Comparison of ENCODE assay signal across 15 mouse cellular contexts in the genomic region with DNA sequence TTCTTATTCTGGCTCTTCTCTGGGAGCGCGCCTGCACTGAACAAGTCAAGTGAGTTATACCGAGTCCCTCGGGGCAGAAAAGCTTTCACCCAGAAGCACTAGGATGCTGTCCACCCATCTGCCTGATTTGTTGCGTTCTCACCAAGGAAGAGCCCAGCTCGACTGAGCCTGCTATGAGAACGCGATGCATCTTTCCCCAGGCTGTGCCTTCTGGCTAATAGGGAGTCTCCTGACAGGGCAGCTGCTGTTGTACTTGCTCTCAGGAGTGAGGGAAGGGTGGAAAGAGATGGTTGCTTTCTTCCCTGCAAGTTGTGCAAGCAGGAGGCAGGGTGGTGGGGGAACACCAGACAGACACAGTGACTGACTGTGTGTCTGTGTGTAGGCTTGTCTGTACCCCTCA. TPM values are rescaled to one million over a fixed set of nuclear protein-coding genes. Genes with fewer than 3 reads are reported as not detected.
DNase-seq lines count a peak whose midpoint lies in the region; ATAC-seq lines count a peak whose summit lies in the region.
"Had no signal": no experiment of that assay in that cellular context is flagged by ENCODE, and none has a peak within 500 bp of the region (broad histone marks: within the 10 kb centered on the region; RNA-seq: fewer than 3 reads in every experiment).

No protein-coding gene starts in this region.

- ATAC-seq in lung, embryonic 15.5 days (ENCODE audit: borderline replicate concordance, extremely low read depth, low FRiP score, low TSS enrichment), result no peak
- ATAC-seq in hindbrain, embryonic 13.5 days (ENCODE audit: low FRiP score), result no peak
- ATAC-seq in inflammation-experienced regulatory T-cells, adult 6 months, result no peak

- H3K9me3 ChIP-seq in heart, embryonic 10.5 days, result no peaks in the 10 kb centered on the region
- no peaks in the 10 kb centered on the region for H3K9me3 ChIP-seq in lung, embryonic 15.5 days
- no peaks in the 10 kb centered on the region for H3K9me3 ChIP-seq in hindbrain, embryonic 13.5 days
- H3K9me3 ChIP-seq: heart, embryonic 15.5 days had no signal

- H3K4me2 ChIP-seq in lung, embryonic 15.5 days, result no peak overlapping the region
- no peak overlapping the region for H3K4me2 ChIP-seq in hindbrain, embryonic 13.5 days
- H3K4me2 ChIP-seq: heart, embryonic 15.5 days had no signal

- no peaks in the 10 kb centered on the region for H3K27me3 ChIP-seq in heart, embryonic 10.5 days (ENCODE audit: insufficient read depth, poor library complexity, severe bottlenecking)
- no peaks in the 10 kb centered on the region for H3K27me3 ChIP-seq in lung, embryonic 15.5 days
- no peaks in the 10 kb centered on the region for H3K27me3 ChIP-seq in hindbrain, embryonic 13.5 days
- H3K27me3 ChIP-seq: heart, embryonic 15.5 days had no signal

- no peak overlapping the region for H3K9ac ChIP-seq in lung, embryonic 15.5 days
- H3K9ac ChIP-seq in hindbrain, embryonic 13.5 days, result 0 out of 2 replicates have a peak overlapping the region, but pooled peaks have one; percentile 8
- H3K9ac ChIP-seq: heart, embryonic 15.5 days; liver, embryonic 14.5 days had no signal

- H3K36me3 ChIP-seq in heart, embryonic 10.5 days, result peaks cover 13% of the 10 kb centered on the region; the same call in 1 of the 2 replicates
- H3K36me3 ChIP-seq in lung, embryonic 15.5 days, result no peaks in the 10 kb centered on the region
- peaks cover 10% of the 10 kb centered on the region; the same call in 1 of the 2 replicates for H3K36me3 ChIP-seq in hindbrain, embryonic 13.5 days
- H3K36me3 ChIP-seq: G1E; heart, embryonic 15.5 days had no signal

- H3K27ac ChIP-seq in heart, embryonic 10.5 days, result 0 out of 2 replicates have a peak overlapping the region, but pooled peaks have one; percentile 13
- peak overlapping the region; percentile 44 for H3K27ac ChIP-seq in lung, embryonic 15.5 days
- peak overlapping the region; percentile 13; the same call in 1 of the 2 replicates for H3K27ac ChIP-seq in hindbrain, embryonic 13.5 days
- H3K27ac ChIP-seq: heart, embryonic 15.5 days; liver, embryonic 14.5 days had no signal

- no peak for DNase-seq in heart, embryonic 10.5 days (ENCODE audit: low spot score)
- no peak for DNase-seq in heart, postnatal 4 days
- no peak for DNase-seq in lung, postnatal 14 days
- DNase-seq in retina, embryonic 14.5 days (ENCODE audit: low spot score), result peak; percentile 36
- no peak for DNase-seq in adrenal gland, postnatal 10 days
- DNase-seq: B cell, adult 2 months; cerebellum, postnatal 10 days; thymus, postnatal 14 days had no signal

- peaks cover 57% of the 10 kb centered on the region for H3K4me1 ChIP-seq in heart, embryonic 10.5 days
- peaks cover 45% of the 10 kb centered on the region for H3K4me1 ChIP-seq in lung, embryonic 15.5 days
- peaks cover 38% of the 10 kb centered on the region for H3K4me1 ChIP-seq in hindbrain, embryonic 13.5 days (replicated peaks)

- WGBS in heart, embryonic 10.5 days, result 71% methylated on average over 8 of the region's 8 CpGs
- WGBS in lung, embryonic 15.5 days, result 73% methylated on average over 8 of the region's 8 CpGs
- WGBS in hindbrain, embryonic 13.5 days, result 68% methylated on average over 8 of the region's 8 CpGs

- H3K4me3 ChIP-seq in heart, embryonic 10.5 days, result no peak overlapping the region
- no peak overlapping the region for H3K4me3 ChIP-seq in lung, embryonic 15.5 days
- H3K4me3 ChIP-seq in hindbrain, embryonic 13.5 days, result no peak overlapping the region
- H3K4me3 ChIP-seq: heart, embryonic 15.5 days; myocyte had no signal

RNA-seq across cellular contexts. Expression of gene Mpped2, which starts 37.5 kb away (rescaled TPM):
- 130 and 173 TPM in 2 replicates for polyA plus RNA-seq in heart, embryonic 10.5 days (2016; fragmentation: Nextera tagmentation; extraction: Ambion mirVana)
- 10 to 100 TPM; 24.9 to 27.7 TPM for total RNA-seq in heart, postnatal 4 days (2021)
- 27.2 and 30.6 TPM in 2 replicates for polyA plus RNA-seq in lung, embryonic 15.5 days (2015; fragmentation: Nextera tagmentation; extraction: Ambion mirVana)
- 144 and 147 TPM in 2 replicates for polyA plus RNA-seq in hindbrain, embryonic 13.5 days (2015; fragmentation: Nextera tagmentation; extraction: Ambion mirVana)
- 10 to 100 TPM; 20.3 to 27.4 TPM for total RNA-seq in adrenal gland, postnatal 10 days (2021)
- under 1 TPM in 1 of 3 experiments, not detected in 2; 0.47 TPM for polyA plus RNA-seq in inflammation-experienced regulatory T-cells, adult 6 months (2017; shearing (Covaris generic))
- polyA plus RNA-seq: G1E, myocyte had no signal

Comparison
In these comparisons a context has a peak if more than half of its experiments do, and no peak if none do; other contexts are left out.
1. RNA of gene Mpped2, which starts 37.5 kb away (polyA plus RNA-seq): 144 to 147 TPM in hindbrain, embryonic 13.5 days, 130 to 173 TPM in heart, embryonic 10.5 days and 27.2 to 30.6 TPM in lung, embryonic 15.5 days; 0.47 TPM in inflammation-experienced regulatory T-cells, adult 6 months; every median in the first group is over 10 times any median in the second.
2. Peak in every context shown above with its lines, with median percentiles within 50 percentile points of each other: H3K27ac ChIP-seq.